Mouse (Mus musculus) heart, adult 2 months (tissue): ENCODE data around the gene Olfr963.

Experiments
- CTCF ChIP-seq: fragments of 200-600 bp; IDR thresholded peaks from 2 replicates; pipeline ENCODE4 v1.8.1; 2022; ENCODE audit warnings: antibody characterized with exemption, mild to moderate bottlenecking, moderate library complexity
- EP300 ChIP-seq: fragments of 200-500 bp; IDR thresholded peaks from 2 replicates; pipeline ENCODE4 v1.6.1; 2011; ENCODE audit warnings: low read depth, low read length, control low read depth; ENCODE audit not compliant: insufficient read depth
- POLR2A ChIP-seq: fragments of 200-500 bp; IDR thresholded peaks from 2 replicates; pipeline ENCODE4 v1.6.1; 2011; ENCODE audit warnings: mild to moderate bottlenecking, low read depth, low read length, control low read depth; ENCODE audit not compliant: insufficient read depth

DNA sequence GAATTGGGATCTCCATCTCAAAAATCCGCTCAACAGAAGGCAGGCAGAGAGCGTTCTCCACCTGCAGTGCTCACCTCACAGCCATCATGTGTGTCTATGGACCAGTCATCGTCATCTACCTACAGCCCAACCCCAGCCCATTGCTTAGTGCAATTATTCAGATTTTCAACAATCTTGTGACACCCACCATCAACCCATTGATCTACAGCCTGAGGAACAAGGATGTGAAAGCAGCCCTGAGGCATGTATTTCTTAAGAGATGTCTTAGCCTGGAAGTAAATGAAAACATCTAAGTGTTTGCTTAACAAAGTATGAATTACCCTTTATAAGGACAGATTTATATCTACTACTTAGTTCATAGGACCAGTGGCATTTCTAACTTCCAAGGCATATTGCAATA lies 43.2 kb upstream of the Olfr963 start:
- TF ChIP-seq CTCF (no peak), EP300 (no peak), POLR2A (no peak)
